Mouse (Mus musculus): ENCODE results near the gene Ccl9. TPM values are rescaled to one million over a fixed set of nuclear protein-coding genes. Genes with fewer than 3 reads are reported as not detected.
"Not testable (repeated sequence)": the region's sequence is repeated elsewhere in the genome, so short reads cannot be mapped to it uniquely, and the experiment has no call there.

The Ccl9 gene
- polyA plus RNA-seq, 1 experiment from 2014 or later: 1.5 TPM

GRCm38 (mm10) chr11:83556085-83556781, 22.2 kb downstream of the Ccl9 start:
- no peak overlapping the region for H3K4me2 ChIP-seq
- WGBS: 34% methylated on average over 8 of the region's 8 CpGs
- DNase-seq (ENCODE audit: low spot score, missing footprints): peak; percentile 94
- H3K36me3 ChIP-seq (ENCODE audit: control insufficient read depth, insufficient read depth, low read length): no peaks in the 10 kb centered on the region
- no peak overlapping the region for H3K4me3 ChIP-seq (ENCODE audit: low read depth, low read length)
- H3K4me1 ChIP-seq (ENCODE audit: control insufficient read depth, insufficient read depth, low read length): no peaks in the 10 kb centered on the region
- no peaks in the 10 kb centered on the region for H3K9me3 ChIP-seq (ENCODE audit: control insufficient read depth, low read length)
- ATAC-seq (ENCODE audit: low FRiP score): 0 out of 2 replicates have a peak, but pooled peaks have one; percentile 4
- H3K9ac ChIP-seq (ENCODE audit: low read length): no peak overlapping the region
- H3K27ac ChIP-seq (ENCODE audit: low read depth, low read length): no peak overlapping the region
- H3K27me3 ChIP-seq (ENCODE audit: control insufficient read depth, insufficient read depth, low read length): no peaks in the 10 kb centered on the region

GRCm38 (mm10) chr11:83551668-83552067, 26.8 kb downstream of the Ccl9 start:
- H3K4me3 ChIP-seq (ENCODE audit: low read depth, low read length): no peak overlapping the region
- H3K9me3 ChIP-seq (ENCODE audit: control insufficient read depth, low read length): no peaks in the 10 kb centered on the region
- no peaks in the 10 kb centered on the region for H3K36me3 ChIP-seq (ENCODE audit: control insufficient read depth, insufficient read depth, low read length)
- H3K9ac ChIP-seq (ENCODE audit: low read length): no peak overlapping the region
- no peaks in the 10 kb centered on the region for H3K27me3 ChIP-seq (ENCODE audit: control insufficient read depth, insufficient read depth, low read length)
- DNase-seq (ENCODE audit: low spot score, missing footprints) (no peak), ATAC-seq (ENCODE audit: low FRiP score) (no peak)
- no peak overlapping the region for H3K4me2 ChIP-seq
- WGBS: 85% methylated on average over 5 of the region's 5 CpGs
- no peaks in the 10 kb centered on the region for H3K4me1 ChIP-seq (ENCODE audit: control insufficient read depth, insufficient read depth, low read length)
- no peak overlapping the region for H3K27ac ChIP-seq (ENCODE audit: low read depth, low read length)

- H3K27me3 ChIP-seq (ENCODE audit: control insufficient read depth, insufficient read depth, low read length); H3K4me3 ChIP-seq (ENCODE audit: low read depth, low read length); H3K36me3 ChIP-seq (ENCODE audit: control insufficient read depth, insufficient read depth, low read length); DNase-seq (ENCODE audit: low spot score, missing footprints); H3K27ac ChIP-seq (ENCODE audit: low read depth, low read length); H3K4me2 ChIP-seq; H3K4me1 ChIP-seq (ENCODE audit: control insufficient read depth, insufficient read depth, low read length); H3K9me3 ChIP-seq (ENCODE audit: control insufficient read depth, low read length); H3K9ac ChIP-seq (ENCODE audit: low read length); ATAC-seq (ENCODE audit: low FRiP score): not testable (repeated sequence)
- 94% methylated on average over 5 of the region's 7 CpGs for WGBS
Observed at GRCm38 (mm10) chr11:83551037-83551436, 27.4 kb downstream of the Ccl9 start.

GRCm38 (mm10) chr11:83550186-83550632, 28.2 kb downstream of the Ccl9 start:
- no peaks in the 10 kb centered on the region for H3K4me1 ChIP-seq (ENCODE audit: control insufficient read depth, insufficient read depth, low read length)

GRCm38 (mm10) chr11:83544214-83544613, 34.2 kb downstream of the Ccl9 start:
- H3K9me3 ChIP-seq (ENCODE audit: control insufficient read depth, low read length): no peaks in the 10 kb centered on the region
- no peak overlapping the region for H3K27ac ChIP-seq (ENCODE audit: low read depth, low read length)
- no peaks in the 10 kb centered on the region for H3K36me3 ChIP-seq (ENCODE audit: control insufficient read depth, insufficient read depth, low read length)
- WGBS: 84% methylated on average over 3 of the region's 3 CpGs
- H3K4me3 ChIP-seq (ENCODE audit: low read depth, low read length): no peak overlapping the region
- H3K9ac ChIP-seq (ENCODE audit: low read length): no peak overlapping the region
- no peak overlapping the region for H3K4me2 ChIP-seq
- DNase-seq (ENCODE audit: low spot score, missing footprints) (no peak), ATAC-seq (ENCODE audit: low FRiP score) (no peak)
- no peaks in the 10 kb centered on the region for H3K27me3 ChIP-seq (ENCODE audit: control insufficient read depth, insufficient read depth, low read length)
- no peaks in the 10 kb centered on the region for H3K4me1 ChIP-seq (ENCODE audit: control insufficient read depth, insufficient read depth, low read length)

More at GRCm38 (mm10) chr11:83550186-83550632, 28.2 kb downstream of the Ccl9 start:
- Histone ChIP-seq H3K9ac (ENCODE audit: low read length) (no peak overlapping the region), H3K4me3 (ENCODE audit: low read depth, low read length) (no peak overlapping the region), H3K9me3 (ENCODE audit: control insufficient read depth, low read length) (no peaks in the 10 kb centered on the region), H3K4me2 (no peak overlapping the region), H3K36me3 (ENCODE audit: control insufficient read depth, insufficient read depth, low read length) (no peaks in the 10 kb centered on the region), H3K27ac (ENCODE audit: low read depth, low read length) (no peak overlapping the region), H3K27me3 (ENCODE audit: control insufficient read depth, insufficient read depth, low read length) (no peaks in the 10 kb centered on the region)
- WGBS: 86% methylated on average over 5 of the region's 5 CpGs
- ATAC-seq (ENCODE audit: low FRiP score) (no peak), DNase-seq (ENCODE audit: low spot score, missing footprints) (no peak)

- Histone ChIP-seq H3K36me3 (ENCODE audit: control insufficient read depth, insufficient read depth, low read length) (no peaks in the 10 kb centered on the region), H3K4me3 (ENCODE audit: low read depth, low read length) (no peak overlapping the region), H3K4me1 (ENCODE audit: control insufficient read depth, insufficient read depth, low read length) (no peaks in the 10 kb centered on the region), H3K4me2 (no peak overlapping the region), H3K27ac (ENCODE audit: low read depth, low read length) (no peak overlapping the region), H3K9ac (ENCODE audit: low read length) (no peak overlapping the region), H3K9me3 (ENCODE audit: control insufficient read depth, low read length) (no peaks in the 10 kb centered on the region), H3K27me3 (ENCODE audit: control insufficient read depth, insufficient read depth, low read length) (no peaks in the 10 kb centered on the region)
- no peak for ATAC-seq (ENCODE audit: low FRiP score)
- no peak for DNase-seq (ENCODE audit: low spot score, missing footprints)
- 90% methylated on average over 3 of the region's 3 CpGs for WGBS
Observed at GRCm38 (mm10) chr11:83541415-83541814, 37.0 kb downstream of the Ccl9 start.

- DNase-seq (ENCODE audit: low spot score, missing footprints): no peak
- Histone ChIP-seq H3K9ac (ENCODE audit: low read length) (no peak overlapping the region), H3K9me3 (ENCODE audit: control insufficient read depth, low read length) (no peaks in the 10 kb centered on the region), H3K4me3 (ENCODE audit: low read depth, low read length) (no peak overlapping the region), H3K4me1 (ENCODE audit: control insufficient read depth, insufficient read depth, low read length) (no peaks in the 10 kb centered on the region), H3K4me2 (no peak overlapping the region), H3K27me3 (ENCODE audit: control insufficient read depth, insufficient read depth, low read length) (no peaks in the 10 kb centered on the region), H3K27ac (ENCODE audit: low read depth, low read length) (no peak overlapping the region), H3K36me3 (ENCODE audit: control insufficient read depth, insufficient read depth, low read length) (no peaks in the 10 kb centered on the region)
- ATAC-seq (ENCODE audit: low FRiP score): no peak
- 83% methylated on average over 2 of the region's 2 CpGs for WGBS
Observed at GRCm38 (mm10) chr11:83540931-83541330, 37.5 kb downstream of the Ccl9 start.

- no peaks in the 10 kb centered on the region for H3K9me3 ChIP-seq (ENCODE audit: control insufficient read depth, low read length)
- no peak overlapping the region for H3K27ac ChIP-seq (ENCODE audit: low read depth, low read length)
- H3K4me2 ChIP-seq: no peak overlapping the region
- no peak overlapping the region for H3K4me3 ChIP-seq (ENCODE audit: low read depth, low read length)
- H3K9ac ChIP-seq (ENCODE audit: low read length): no peak overlapping the region
- H3K4me1 ChIP-seq (ENCODE audit: control insufficient read depth, insufficient read depth, low read length): no peaks in the 10 kb centered on the region
- ATAC-seq (ENCODE audit: low FRiP score) (no peak), DNase-seq (ENCODE audit: low spot score, missing footprints) (no peak)
- H3K27me3 ChIP-seq (ENCODE audit: control insufficient read depth, insufficient read depth, low read length): no peaks in the 10 kb centered on the region
- WGBS: 78% methylated on average over 3 of the region's 3 CpGs
- H3K36me3 ChIP-seq (ENCODE audit: control insufficient read depth, insufficient read depth, low read length): no peaks in the 10 kb centered on the region
Observed at GRCm38 (mm10) chr11:83538705-83539314, 39.6 kb downstream of the Ccl9 start.

GRCm38 (mm10) chr11:83536831-83537230, 41.6 kb downstream of the Ccl9 start:
- H3K4me3 ChIP-seq (ENCODE audit: low read depth, low read length): no peak overlapping the region
- DNase-seq (ENCODE audit: low spot score, missing footprints) (no peak), ATAC-seq (ENCODE audit: low FRiP score) (no peak)
- H3K9me3 ChIP-seq (ENCODE audit: control insufficient read depth, low read length): no peaks in the 10 kb centered on the region
- no peaks in the 10 kb centered on the region for H3K27me3 ChIP-seq (ENCODE audit: control insufficient read depth, insufficient read depth, low read length)
- H3K36me3 ChIP-seq (ENCODE audit: control insufficient read depth, insufficient read depth, low read length): no peaks in the 10 kb centered on the region
- H3K4me1 ChIP-seq (ENCODE audit: control insufficient read depth, insufficient read depth, low read length): no peaks in the 10 kb centered on the region
- no peak overlapping the region for H3K9ac ChIP-seq (ENCODE audit: low read length)
- H3K27ac ChIP-seq (ENCODE audit: low read depth, low read length): no peak overlapping the region
- WGBS: 81% methylated on average over 3 of the region's 3 CpGs
- no peak overlapping the region for H3K4me2 ChIP-seq

Data from midbrain, embryonic 11.5 days (tissue).